Mouse (Mus musculus) hindbrain, embryonic 14.5 days (tissue): ENCODE measurements around the gene Mapk11. TPM values are rescaled to one million over a fixed set of nuclear protein-coding genes. Genes with fewer than 3 reads are reported as not detected.

ENCODE experiments used
- ATAC-seq: fragments of 200-750 bp; cut with Nextera tagmentation; 2 replicates; pipeline ENCODE4 v1.8.0; 2017; ENCODE audit warnings: moderate number of reproducible peaks, mild to moderate bottlenecking, moderate TSS enrichment, moderate library complexity; ENCODE audit not compliant: low FRiP score
- DNase-seq: peaks from one replicate; pipeline ENCODE4 v3.0.0-alpha.2; 2015; ENCODE audit warnings: low spot score
- H3K27ac ChIP-seq: fragments of 300-500 bp; sonication (generic); 2 replicates; pipeline ENCODE4 v1.5.1; 2014; ENCODE audit warnings: mild to moderate bottlenecking, moderate library complexity
- H3K27me3 ChIP-seq: fragments of 300-500 bp; sonication (generic); 2 replicates; pipeline ENCODE4 v1.6.1; 2014; ENCODE audit warnings: mild to moderate bottlenecking, low read length, mixed read lengths; ENCODE audit not compliant: control insufficient read depth, insufficient read depth
- H3K36me3 ChIP-seq: fragments of 300-500 bp; sonication (generic); replicated peaks from 2 replicates; pipeline ENCODE4 v1.6.1; 2014; ENCODE audit not compliant: control insufficient read depth, insufficient read depth
- H3K4me1 ChIP-seq: fragments of 300-500 bp; sonication (generic); replicated peaks from 2 replicates; pipeline ENCODE4 v1.6.1; 2014; ENCODE audit warnings: antibody characterized with exemption, low read length, mixed read lengths; ENCODE audit not compliant: control insufficient read depth, insufficient read depth
- H3K4me2 ChIP-seq: fragments of 300-500 bp; sonication (generic); replicated peaks from 2 replicates; pipeline ENCODE4 v1.6.1; 2014; ENCODE audit warnings: mild to moderate bottlenecking, moderate library complexity
- H3K4me3 ChIP-seq: fragments of 300-500 bp; sonication (generic); replicated peaks from 2 replicates; pipeline ENCODE4 v1.5.1; 2014; ENCODE audit warnings: mild to moderate bottlenecking, low read length
- H3K9ac ChIP-seq: fragments of 300-500 bp; sonication (generic); 2 replicates; pipeline ENCODE4 v1.6.1; 2014
- H3K9me3 ChIP-seq: fragments of 300-500 bp; sonication (generic); 2 replicates; pipeline ENCODE4 v1.6.1; 2016; ENCODE audit warnings: low read length; ENCODE audit not compliant: control insufficient read depth
- WGBS: fragments of 180-500 bp; shearing (Covaris S2); extraction: QIAGEN DNeasy Blood & Tissue Kit; methylation state at CpG from one replicate; pipeline ENCODE4 v1.1.7; 2014; 5-methylcytosine and 5-hydroxymethylcytosine counted together
- polyA plus RNA-seq: library from polyadenylated mRNA; unstranded; fragments of >200 nt; fragmentation: Nextera tagmentation; extraction: Ambion mirVana; gene quantifications from 2 replicates; pipeline ENCODE4 v1.2.1, GENCODE M21; 2014

The Mapk11 gene
- polyA plus RNA-seq, 1 experiment from 2014 or later = 22.4 TPM

DNA sequence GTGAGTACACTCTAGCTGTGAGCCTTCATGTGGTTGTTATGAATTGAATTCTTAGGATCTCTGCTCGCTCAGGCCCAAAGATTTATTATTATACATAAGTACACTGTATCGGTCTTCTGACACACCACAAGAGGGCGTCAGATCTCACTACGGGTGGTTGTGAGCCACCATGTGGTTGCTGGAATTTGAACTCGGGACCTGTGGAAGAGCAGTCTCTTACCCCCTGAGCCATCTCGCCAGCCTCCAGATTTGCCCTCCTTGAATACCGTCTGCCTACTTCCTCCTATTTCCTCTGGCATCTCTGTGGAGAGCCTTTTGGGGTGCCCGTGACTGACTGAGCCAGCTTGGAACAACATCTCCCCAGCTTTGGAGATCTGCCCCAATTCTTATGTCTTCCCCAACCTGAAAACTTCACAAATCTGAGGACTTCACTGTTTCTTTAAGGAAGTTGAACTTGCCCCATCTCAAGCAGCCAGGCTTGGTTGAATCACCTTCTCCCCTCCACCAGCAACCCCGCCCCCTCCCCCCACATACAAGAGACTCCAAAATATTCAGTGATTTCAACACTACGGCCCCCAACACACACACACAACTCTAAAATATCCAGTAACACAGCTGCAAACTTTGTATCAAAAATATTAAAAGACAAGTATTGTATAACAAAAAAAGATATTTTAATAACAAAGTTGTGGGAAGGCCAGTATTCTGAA, 32.3 kb upstream of the Mapk11 start:
- DNase-seq (no peak), ATAC-seq (no peak)
- peak overlapping the region; percentile 95 for H3K27ac ChIP-seq
- peaks cover 39% of the 10 kb centered on the region for H3K4me1 ChIP-seq
- H3K27me3 ChIP-seq = no peaks in the 10 kb centered on the region
- 73% methylated on average over 10 of the region's 10 CpGs for WGBS
- peaks cover 22% of the 10 kb centered on the region for H3K36me3 ChIP-seq
- H3K4me2 ChIP-seq = peak overlapping the region; percentile 88
- H3K9ac ChIP-seq = peak overlapping the region; percentile 97; the same call in 1 of the 2 replicates
- H3K9me3 ChIP-seq = no peaks in the 10 kb centered on the region
- peak overlapping the region; percentile 81 for H3K4me3 ChIP-seq

DNA sequence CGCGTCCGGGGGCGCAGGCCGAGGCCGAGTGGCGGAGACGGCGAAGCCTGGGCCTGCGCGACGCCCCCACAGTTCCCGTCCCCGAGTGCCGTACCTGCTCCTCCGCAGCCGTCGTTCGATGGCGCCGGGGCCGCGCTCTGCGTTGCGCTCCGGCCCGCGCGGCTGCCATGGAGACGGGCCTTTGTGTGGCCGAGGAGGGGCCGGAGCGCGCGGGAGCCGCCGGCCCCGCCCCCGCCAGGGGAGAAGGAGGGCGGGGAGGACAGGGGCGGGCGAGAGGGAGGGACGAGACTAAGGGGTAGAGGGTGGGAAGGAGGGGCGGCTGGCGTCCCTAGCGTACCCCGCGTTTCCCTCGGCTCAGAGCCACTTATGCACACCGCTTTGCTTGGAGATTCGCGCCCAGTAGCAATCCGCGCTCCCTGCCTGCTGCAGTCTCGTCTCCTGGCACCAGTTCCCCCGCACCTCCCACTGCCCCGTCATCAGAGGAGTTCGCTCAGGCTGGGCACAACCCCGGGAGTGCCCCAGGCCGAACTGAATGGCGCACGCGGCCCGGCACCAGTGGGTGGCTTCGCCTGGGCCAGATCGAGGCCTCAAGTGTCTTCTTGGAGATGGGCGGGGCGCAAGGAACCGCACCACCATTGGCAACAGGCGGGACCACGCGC, 31.3 kb upstream of the Mapk11 start, which contains the start of gene Plxnb2:
Plxnb2 (minus strand) TSS at position 218 of the 659 bp plus-strand sequence.
- peak within 1 kb of the TSS; percentile 81 for H3K4me3 ChIP-seq
- peak within 1 kb of the TSS; percentile 97 for H3K9ac ChIP-seq
- H3K4me2 ChIP-seq = peak within 1 kb of the TSS; percentile 88
- ATAC-seq (peak; percentile 90), DNase-seq (peak; percentile 83)
- H3K27ac ChIP-seq = peak within 1 kb of the TSS; percentile 95
- H3K4me1 ChIP-seq = peaks cover 49% of the 10 kb centered on the region
- no peaks in the 10 kb centered on the region for H3K27me3 ChIP-seq
- H3K9me3 ChIP-seq = no peaks in the 10 kb centered on the region
- H3K36me3 ChIP-seq = peaks cover 12% of the 10 kb centered on the region; the same call in 1 of the 2 replicates
- WGBS = under 1% methylated on average over 63 of the region's 72 CpGs

DNA sequence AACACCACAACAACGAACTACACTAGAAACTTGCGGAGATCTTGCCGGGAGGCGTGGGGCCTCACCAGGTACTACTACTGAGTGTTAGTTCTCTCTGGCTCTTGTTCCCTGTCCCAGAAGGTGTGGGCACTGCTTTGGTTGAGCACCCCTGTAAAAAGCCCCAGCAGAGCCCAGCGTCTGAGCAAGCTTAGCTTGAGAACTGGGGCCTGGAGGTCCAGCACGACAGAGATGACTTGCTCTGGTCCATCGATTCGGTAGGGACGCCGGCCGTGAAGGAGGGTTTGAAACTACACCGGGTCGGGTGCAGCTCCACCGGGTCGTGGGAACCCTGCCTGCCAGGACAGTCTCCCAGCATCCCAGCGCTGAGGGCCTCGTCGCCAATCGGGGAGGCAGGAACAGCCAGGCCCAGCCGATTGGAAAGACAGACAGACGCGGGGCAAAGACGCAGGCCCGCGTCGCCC, 30.7 kb upstream of the Mapk11 start:
- Histone ChIP-seq H3K4me3 (peak overlapping the region; percentile 81), H3K27ac (peak overlapping the region; percentile 95), H3K4me2 (peak overlapping the region; percentile 88), H3K36me3 (peaks cover 6% of the 10 kb centered on the region; the same call in 1 of the 2 replicates), H3K27me3 (no peaks in the 10 kb centered on the region), H3K9me3 (no peaks in the 10 kb centered on the region), H3K4me1 (peaks cover 54% of the 10 kb centered on the region), H3K9ac (peak overlapping the region; percentile 97)
- ATAC-seq = no peak; the same call in 1 of the 2 replicates
- WGBS = under 1% methylated on average over 26 of the region's 26 CpGs
- DNase-seq = no peak

DNA sequence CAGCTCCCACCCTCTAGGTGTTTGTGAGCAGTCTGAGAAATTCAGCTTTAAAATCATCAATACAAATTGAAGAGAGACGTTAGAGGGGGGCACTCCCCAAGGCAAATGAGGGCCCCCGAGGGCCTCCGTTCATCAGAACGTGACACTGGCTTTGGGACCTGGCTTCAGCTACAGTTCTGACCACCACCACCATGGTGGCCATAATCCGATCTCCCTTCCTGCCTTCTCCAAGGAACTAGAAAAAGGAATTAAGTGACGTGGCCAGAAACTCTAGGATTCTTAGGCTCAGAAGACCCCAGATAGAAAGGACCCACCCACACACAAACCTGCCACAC, 30.2 kb upstream of the Mapk11 start:
- H3K9ac ChIP-seq = peak overlapping the region; percentile 97
- no peaks in the 10 kb centered on the region for H3K27me3 ChIP-seq
- 1% methylated on average over 6 of the region's 6 CpGs for WGBS
- peak overlapping the region; percentile 88 for H3K4me2 ChIP-seq
- ATAC-seq = no peak
- no peak for DNase-seq
- H3K4me1 ChIP-seq = peaks cover 58% of the 10 kb centered on the region
- no peaks in the 10 kb centered on the region for H3K9me3 ChIP-seq
- H3K27ac ChIP-seq = peak overlapping the region; percentile 95
- H3K4me3 ChIP-seq = peak overlapping the region; percentile 81
- H3K36me3 ChIP-seq = peaks cover under 1% of the 10 kb centered on the region; the same call in 1 of the 2 replicates

DNA sequence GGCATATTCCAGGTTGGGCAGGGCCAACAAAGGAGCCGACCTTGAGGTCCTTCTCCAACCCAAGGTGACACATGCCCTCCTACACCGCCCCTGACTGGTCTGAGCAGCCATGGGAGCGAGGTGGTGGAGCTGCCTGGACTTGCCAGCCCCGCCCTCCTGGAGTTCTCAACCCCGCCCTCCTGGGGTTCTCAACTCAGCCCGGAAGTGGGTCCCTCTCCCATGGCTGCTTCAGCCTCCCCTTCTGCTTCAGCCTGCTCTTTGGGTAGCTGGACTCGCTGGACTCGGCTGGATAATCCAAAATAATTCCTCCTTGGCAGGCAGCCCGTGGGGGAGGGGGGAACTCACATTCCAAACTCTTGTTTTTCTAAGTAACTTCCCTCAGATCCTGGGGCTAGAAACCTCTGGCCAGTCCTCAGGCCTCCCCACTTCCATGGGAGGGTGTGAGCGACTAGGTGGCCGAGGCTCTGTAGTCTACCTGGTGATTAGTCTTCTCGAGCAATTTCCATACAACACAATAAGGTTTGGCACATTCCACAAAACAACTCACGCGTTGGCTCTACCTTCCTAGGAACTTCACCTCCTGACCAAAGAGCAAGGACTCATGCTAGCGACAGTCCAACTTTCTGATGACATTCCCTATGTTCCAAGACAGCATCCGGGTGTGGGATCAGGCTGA, 29.7 kb upstream of the Mapk11 start:
- peak overlapping the region; percentile 95 for H3K27ac ChIP-seq
- H3K4me3 ChIP-seq = peak overlapping the region; percentile 81
- no peaks in the 10 kb centered on the region for H3K27me3 ChIP-seq
- H3K9me3 ChIP-seq = no peaks in the 10 kb centered on the region
- DNase-seq (peak; percentile 49), ATAC-seq (no peak)
- H3K4me2 ChIP-seq = peak overlapping the region; percentile 88
- peaks cover 61% of the 10 kb centered on the region for H3K4me1 ChIP-seq
- H3K36me3 ChIP-seq = no peaks in the 10 kb centered on the region
- peak overlapping the region; percentile 97 for H3K9ac ChIP-seq
- 3% methylated on average over 16 of the region's 16 CpGs for whole genome bisulfite sequencing

DNA sequence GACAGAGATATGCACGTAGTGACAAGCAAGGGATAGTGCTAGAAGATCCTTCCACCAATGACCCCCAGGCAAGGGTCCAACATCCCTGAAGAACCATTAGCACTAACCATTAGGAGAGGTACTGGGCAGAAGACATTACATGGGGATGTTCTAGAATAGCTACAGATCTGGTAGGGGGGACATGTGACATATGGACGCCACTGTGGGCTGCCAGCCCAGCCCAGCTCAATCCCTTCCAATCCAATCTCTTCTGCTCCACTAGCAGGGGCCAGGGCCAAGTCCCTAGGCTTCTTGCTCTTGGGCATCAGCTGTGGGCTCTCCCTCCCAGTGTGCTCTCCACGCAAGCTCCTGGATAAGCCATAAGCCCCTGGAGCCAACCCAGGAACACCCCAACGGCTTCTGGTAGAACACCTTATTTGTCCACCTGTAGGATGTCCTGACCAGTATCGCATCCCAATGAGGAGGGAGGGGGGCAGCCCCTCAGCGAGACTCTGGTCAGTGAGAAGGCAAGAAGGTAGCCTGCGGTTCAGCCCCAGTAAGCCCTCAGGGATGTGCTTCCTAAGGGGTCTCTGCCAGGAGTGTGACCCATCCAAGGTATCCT, 28.9 kb upstream of the Mapk11 start:
- Histone ChIP-seq H3K27ac (peak overlapping the region; percentile 95; the same call in 1 of the 2 replicates), H3K27me3 (no peaks in the 10 kb centered on the region), H3K4me3 (peak overlapping the region; percentile 81), H3K9ac (peak overlapping the region; percentile 97; the same call in 1 of the 2 replicates), H3K9me3 (no peaks in the 10 kb centered on the region), H3K36me3 (no peaks in the 10 kb centered on the region), H3K4me2 (peak overlapping the region; percentile 88), H3K4me1 (peaks cover 68% of the 10 kb centered on the region)
- peak; percentile 27 for DNase-seq
- WGBS = 63% methylated on average over 7 of the region's 7 CpGs
- ATAC-seq = no peak

DNA sequence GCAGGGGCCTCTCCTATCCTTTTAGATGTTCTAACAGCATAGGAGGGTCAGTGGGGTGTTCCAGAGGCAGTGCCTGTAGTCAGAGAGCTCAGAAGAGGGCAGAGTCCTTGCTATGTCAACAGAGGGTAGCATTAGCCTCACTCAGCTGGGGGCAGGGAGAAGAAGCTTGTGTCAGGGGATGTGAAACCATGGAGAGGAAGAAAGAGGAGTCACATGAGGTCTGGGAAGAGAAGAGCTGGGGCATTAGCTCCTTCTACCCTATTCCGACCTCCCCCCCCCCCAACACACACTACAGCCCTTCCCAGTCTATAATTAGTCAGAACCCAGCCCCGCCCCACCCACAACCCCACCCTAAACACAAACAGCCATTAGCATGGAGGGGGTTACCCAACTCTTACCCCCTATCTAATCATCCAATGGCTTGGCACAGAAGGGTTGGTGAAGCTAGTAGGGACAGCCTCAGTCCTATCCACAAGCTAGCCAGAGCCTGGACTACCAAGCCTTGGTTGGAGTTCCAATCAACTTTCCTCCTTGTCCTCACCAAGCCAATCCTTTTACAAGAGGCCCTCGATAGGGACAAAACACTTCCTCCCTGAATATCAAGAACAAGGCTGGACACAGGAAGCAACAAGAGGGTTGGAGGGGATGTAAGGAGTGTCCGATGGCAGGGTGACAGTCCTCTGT, 28.3 kb upstream of the Mapk11 start:
- H3K4me1 ChIP-seq = peaks cover 72% of the 10 kb centered on the region
- 69% methylated on average over 4 of the region's 4 CpGs for WGBS

DNA sequence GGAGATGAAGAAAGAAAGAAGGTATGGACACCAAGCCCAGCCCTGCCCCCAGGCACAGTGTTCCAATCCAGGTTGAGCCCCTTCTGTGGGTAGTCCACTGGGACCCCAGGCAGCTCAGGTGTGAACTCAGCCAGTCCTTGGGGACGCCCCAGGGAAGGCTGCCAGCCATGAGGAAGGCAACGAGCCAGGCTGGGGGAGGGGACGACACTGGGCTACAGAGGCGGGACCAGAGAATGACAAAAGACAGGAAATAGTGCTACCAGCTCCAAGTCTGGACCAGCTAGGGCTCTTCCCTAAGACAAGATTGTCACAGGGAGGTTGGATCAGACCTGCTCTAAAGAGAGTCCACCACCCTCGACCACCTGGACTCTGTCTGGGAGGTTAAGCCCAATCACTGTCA, 27.7 kb upstream of the Mapk11 start:
- DNase-seq = peak; percentile 59
- H3K4me3 ChIP-seq = no peak overlapping the region

More for the DNA sequence above, 28.3 kb upstream of the Mapk11 start:
- Histone ChIP-seq H3K27me3 (no peaks in the 10 kb centered on the region), H3K9ac (0 out of 2 replicates have a peak overlapping the region, but pooled peaks have one; percentile 9), H3K27ac (peak overlapping the region; percentile 60; the same call in 1 of the 2 replicates), H3K36me3 (no peaks in the 10 kb centered on the region), H3K4me2 (peak overlapping the region; percentile 88), H3K4me3 (0 out of 2 replicates have a peak overlapping the region, but pooled peaks have one; percentile 81), H3K9me3 (no peaks in the 10 kb centered on the region)
- ATAC-seq (no peak), DNase-seq (no peak)

More for the DNA sequence above, 27.7 kb upstream of the Mapk11 start:
- H3K9ac ChIP-seq = 0 out of 2 replicates have a peak overlapping the region, but pooled peaks have one; percentile 10
- H3K27ac ChIP-seq = peak overlapping the region; percentile 60; the same call in 1 of the 2 replicates
- WGBS = 17% methylated on average over 5 of the region's 5 CpGs
- H3K36me3 ChIP-seq = no peaks in the 10 kb centered on the region
- no peaks in the 10 kb centered on the region for H3K9me3 ChIP-seq
- H3K4me2 ChIP-seq = peak overlapping the region; percentile 88
- peaks cover 78% of the 10 kb centered on the region for H3K4me1 ChIP-seq
- no peak for ATAC-seq
- no peaks in the 10 kb centered on the region for H3K27me3 ChIP-seq
